ENCODE assay signal across 10 mouse cellular contexts in the genomic region with DNA sequence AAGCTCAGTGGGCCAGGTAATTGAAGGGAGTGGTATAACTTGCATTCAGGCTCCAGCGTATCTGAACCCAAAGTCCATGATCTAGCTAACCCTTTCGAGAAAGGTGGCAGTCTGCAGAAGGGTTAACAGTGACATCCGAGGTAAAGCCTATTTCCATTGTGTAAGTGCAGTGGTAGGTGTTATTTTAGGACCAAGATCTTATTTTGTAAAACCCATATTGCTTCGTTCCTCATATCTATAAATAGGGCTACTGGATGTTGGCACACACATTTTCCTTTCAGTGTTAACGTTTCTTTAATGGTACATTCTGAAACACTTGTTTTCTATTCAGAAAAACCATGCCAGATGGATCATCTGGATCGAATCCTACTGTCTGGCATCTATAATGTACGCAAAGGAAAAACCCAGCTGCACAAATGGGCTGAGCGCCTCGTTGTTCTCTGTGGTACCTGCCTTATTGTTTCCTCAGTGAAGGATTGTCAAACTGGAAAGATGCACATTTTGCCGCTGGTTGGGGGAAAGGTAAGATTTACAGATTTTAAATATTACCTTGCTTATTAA. TPM values are rescaled to one million over a fixed set of nuclear protein-coding genes. Genes with fewer than 3 reads are reported as not detected.
DNase-seq lines count a peak whose midpoint lies in the region; ATAC-seq and TF ChIP-seq lines count a peak whose summit lies in the region.
"Had no signal": no experiment of that assay in that cellular context is flagged by ENCODE, and none has a peak within 500 bp of the region (broad histone marks: within the 10 kb centered on the region; RNA-seq: fewer than 3 reads in every experiment).

No protein-coding gene starts in this region.

- no peak overlapping the region for H3K27ac ChIP-seq in lung, postnatal 0 days (ENCODE audit: low read length)
- H3K27ac ChIP-seq: heart, embryonic 10.5 days; hindbrain, embryonic 10.5 days; limb, embryonic 13.5 days had no signal

- no peaks in the 10 kb centered on the region for H3K27me3 ChIP-seq in lung, postnatal 0 days (replicated peaks; ENCODE audit: insufficient read depth, low read length)
- H3K27me3 ChIP-seq: limb, embryonic 13.5 days had no signal

- H3K4me2 ChIP-seq in lung, postnatal 0 days (replicated peaks; ENCODE audit: low read depth, low read length), result no peak overlapping the region
- H3K4me2 ChIP-seq: limb, embryonic 13.5 days had no signal

- peaks cover 14% of the 10 kb centered on the region; the same call in 1 of the 2 replicates for H3K36me3 ChIP-seq in lung, postnatal 0 days (ENCODE audit: insufficient read depth, low read length)

- 66% methylated on average over 10 of the region's 10 CpGs for WGBS in lung, postnatal 0 days

- H3K9ac ChIP-seq in lung, postnatal 0 days (replicated peaks; ENCODE audit: low read depth), result no peak overlapping the region
- H3K9ac ChIP-seq: limb, embryonic 13.5 days had no signal

- TF ChIP-seq CTCF in lung, postnatal 0 days (IDR thresholded peaks at IDR 0.05), result no peak

- DNase-seq in layer of hippocampus, adult 11-12 months (ENCODE audit: low spot score), result peak; percentile 64
- no peak for DNase-seq in layer of hippocampus, postnatal 25 days (ENCODE audit: extremely low spot score in 1 of 2, low spot score in 1 of 2)
- DNase-seq in brain, embryonic 18.5 days (ENCODE audit: low read depth, low spot score), result peak; percentile 40
- DNase-seq in layer of hippocampus, postnatal 10 days (ENCODE audit: low spot score in 2 of 2), result peak; percentile 18 to 26
- DNase-seq in right cerebral cortex, postnatal 10 days (ENCODE audit: low spot score in 2 of 2), result peak; percentile 50 to 64
- no peak for DNase-seq in lung, adult 18-20 months
- DNase-seq in lung, postnatal 0 days (ENCODE audit: low spot score), result no peak

- no peak for TF ChIP-seq EP300 in lung, postnatal 0 days (IDR thresholded peaks at IDR 0.05)

- ATAC-seq in lung, postnatal 0 days, result no peak

- no peaks in the 10 kb centered on the region for H3K4me1 ChIP-seq in lung, postnatal 0 days (ENCODE audit: insufficient read depth, low read depth, low read length)
- H3K4me1 ChIP-seq: heart, embryonic 10.5 days; hindbrain, embryonic 10.5 days; limb, embryonic 13.5 days had no signal

- H3K4me3 ChIP-seq in lung, postnatal 0 days (ENCODE audit: low read depth, low read length), result no peak overlapping the region
- H3K4me3 ChIP-seq: heart, embryonic 10.5 days; hindbrain, embryonic 10.5 days; limb, embryonic 13.5 days had no signal

- H3K9me3 ChIP-seq in lung, postnatal 0 days (ENCODE audit: low read length), result no peaks in the 10 kb centered on the region
- H3K9me3 ChIP-seq: heart, embryonic 10.5 days; hindbrain, embryonic 10.5 days; limb, embryonic 13.5 days had no signal

RNA-seq across cellular contexts. Expression of a gene that starts 35.6 kb away (rescaled TPM):
- 10 to 100 TPM; 22.8 to 23.3 TPM for total RNA-seq in layer of hippocampus, postnatal 25 days (2021)
- total RNA-seq in layer of hippocampus, postnatal 10 days (2021), result 10 to 100 TPM; 23.4 to 23.9 TPM
- polyA plus RNA-seq in lung, postnatal 0 days (2015; fragmentation: Nextera tagmentation; extraction: Ambion mirVana), result 1.4 and 1.5 TPM in 2 replicates

RNA-seq across cellular contexts. Expression of a gene that starts 58.0 kb away (rescaled TPM):
- total RNA-seq in layer of hippocampus, postnatal 25 days (2021), result not detected
- total RNA-seq in layer of hippocampus, postnatal 10 days (2021), result not detected
- 10.4 and 13.4 TPM in 2 replicates for polyA plus RNA-seq in lung, postnatal 0 days (2015; fragmentation: Nextera tagmentation; extraction: Ambion mirVana)

Comparison
In these comparisons a context has a peak if more than half of its experiments do, and no peak if none do; other contexts are left out.
1. DNase-seq: peak in layer of hippocampus, adult 11-12 months (single experiment), brain, embryonic 18.5 days (single experiment), layer of hippocampus, postnatal 10 days (2 of 2) and right cerebral cortex, postnatal 10 days (2 of 2); none in layer of hippocampus, postnatal 25 days (0 of 2), lung, adult 18-20 months (0 of 2) and lung, postnatal 0 days (single experiment).